Mouse (Mus musculus) CH12.LX (cell line): ENCODE data around the gene Cntn1.

ENCODE experiments used
- CTCF ChIP-seq, 2 experiments: IDR thresholded peaks in 1 of 2; conservative IDR thresholded peaks in 1 of 2; 2 replicates each; pipeline ENCODE4 v1.5.1; 2011 to 2012; ENCODE audit warnings: low read depth in 2 of 2, low read length in 2 of 2, improper control_type of control experiment in 1 of 2, inconsistent platforms in 1 of 2, mild to moderate bottlenecking in 1 of 2, moderate library complexity in 1 of 2
- ETS1 ChIP-seq: conservative IDR thresholded peaks from 2 replicates; pipeline ENCODE4 v1.6.1; 2012; ENCODE audit warnings: low read depth, mild to moderate bottlenecking, inconsistent platforms, low read length, improper control_type of control experiment, moderate library complexity
- GABPA ChIP-seq: IDR thresholded peaks from 2 replicates; pipeline ENCODE4 v1.6.1; 2012; ENCODE audit warnings: low read depth, low read length, improper control_type of control experiment, inconsistent platforms; ENCODE audit not compliant: insufficient replicate concordance
- SMC3 ChIP-seq: IDR thresholded peaks from 2 replicates; pipeline ENCODE4 v1.6.1; 2011; ENCODE audit warnings: low read depth, low read length, improper control_type of control experiment
- TCF12 ChIP-seq: IDR thresholded peaks from 2 replicates; pipeline ENCODE4 v1.6.1; 2014; ENCODE audit warnings: low read depth, mild to moderate bottlenecking, inconsistent platforms, low read length, improper control_type of control experiment

DNA sequence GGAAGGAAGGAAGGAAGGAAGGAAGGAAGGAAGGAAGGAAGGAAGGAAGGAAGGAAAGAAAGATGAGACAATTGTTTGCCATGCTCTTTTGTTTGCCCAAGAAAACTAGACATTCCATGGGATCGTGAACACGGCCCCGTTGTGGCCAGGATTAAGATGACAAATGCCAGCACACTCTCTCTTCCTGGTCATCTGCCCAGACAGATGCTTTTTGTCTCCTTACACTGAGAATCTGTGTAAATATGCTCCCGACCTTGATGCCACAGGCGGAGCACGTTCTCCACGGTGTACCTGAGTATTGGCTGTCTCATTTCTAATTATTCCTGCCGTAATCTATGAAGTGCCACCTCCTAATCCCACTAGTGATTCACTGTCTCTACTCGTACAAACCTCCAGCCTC lies 51.0 kb downstream of the Cntn1 start:
- TF ChIP-seq SMC3, result no peak
- no peak for TF ChIP-seq ETS1
- TF ChIP-seq GABPA, result no peak
- no peak for TF ChIP-seq CTCF (conservative IDR thresholded peaks at IDR 0.05 in 1 of 2, IDR thresholded peaks at IDR 0.05 in 1 of 2; ENCODE audit: low read depth in 2 of 2, low read length in 2 of 2)
- TF ChIP-seq TCF12, result no peak
